Mouse (Mus musculus): ENCODE measurements around the gene Tmem63a. TPM values are rescaled to one million over a fixed set of nuclear protein-coding genes. Genes with fewer than 3 reads are reported as not detected.
"Not testable (repeated sequence)": the region's sequence is repeated elsewhere in the genome, so short reads cannot be mapped to it uniquely, and the experiment has no call there.

Gene Tmem63a
- polyA plus RNA-seq, 1 experiment from 2014 or later = 10.0 TPM

- no peak overlapping the region for H3K4me3 ChIP-seq
- H3K27ac ChIP-seq = no peak overlapping the region
- ATAC-seq (replicated peaks; ENCODE audit: insufficient number of reproducible peaks, insufficient read depth, low FRiP score, low read depth) = no peak
- 51% methylated on average over 3 of the region's 3 CpGs for WGBS
- H3K27me3 ChIP-seq = no peaks in the 10 kb centered on the region
- H3K4me1 ChIP-seq (replicated peaks) = peaks cover 13% of the 10 kb centered on the region
- H3K9me3 ChIP-seq (replicated peaks) = no peaks in the 10 kb centered on the region
- no peak overlapping the region for H3K9ac ChIP-seq
- peaks cover 43% of the 10 kb centered on the region for H3K36me3 ChIP-seq
- H3K4me2 ChIP-seq = no peak overlapping the region
These were observed 24.4 kb downstream of the Tmem63a start for GRCm38 (mm10) chr1:180966542-180966941.

GRCm38 (mm10) chr1:180967261-180967660 lies 25.1 kb downstream of the Tmem63a start:
- WGBS = 75% methylated on average over 7 of the region's 7 CpGs
- H3K27ac ChIP-seq = no peak overlapping the region
- no peaks in the 10 kb centered on the region for H3K27me3 ChIP-seq
- H3K4me1 ChIP-seq (replicated peaks) = peaks cover 13% of the 10 kb centered on the region
- H3K9ac ChIP-seq = no peak overlapping the region
- no peaks in the 10 kb centered on the region for H3K9me3 ChIP-seq (replicated peaks)
- peaks cover 38% of the 10 kb centered on the region for H3K36me3 ChIP-seq
- no peak overlapping the region for H3K4me2 ChIP-seq
- ATAC-seq (replicated peaks; ENCODE audit: insufficient number of reproducible peaks, insufficient read depth, low FRiP score, low read depth) = no peak
- H3K4me3 ChIP-seq = no peak overlapping the region

GRCm38 (mm10) chr1:180972941-180973340 lies 30.8 kb downstream of the Tmem63a start:
- no peak overlapping the region for H3K9ac ChIP-seq
- no peak for ATAC-seq (replicated peaks; ENCODE audit: insufficient number of reproducible peaks, insufficient read depth, low FRiP score, low read depth)
- no peaks in the 10 kb centered on the region for H3K9me3 ChIP-seq (replicated peaks)
- peaks cover 13% of the 10 kb centered on the region for H3K4me1 ChIP-seq (replicated peaks)
- no peak overlapping the region for H3K4me3 ChIP-seq
- H3K27ac ChIP-seq = no peak overlapping the region
- H3K36me3 ChIP-seq = peaks cover 14% of the 10 kb centered on the region; the same call in 1 of the 2 replicates
- no peaks in the 10 kb centered on the region for H3K27me3 ChIP-seq
- WGBS = 82% methylated on average over 10 of the region's 11 CpGs
- no peak overlapping the region for H3K4me2 ChIP-seq

GRCm38 (mm10) chr1:180974126-180974746 lies 32.1 kb downstream of the Tmem63a start:
- H3K4me1 ChIP-seq (replicated peaks) = peaks cover 9% of the 10 kb centered on the region
- H3K9me3 ChIP-seq (replicated peaks) = no peaks in the 10 kb centered on the region
- no peaks in the 10 kb centered on the region for H3K27me3 ChIP-seq
- H3K36me3 ChIP-seq = peaks cover 14% of the 10 kb centered on the region; the same call in 1 of the 2 replicates
- H3K4me3 ChIP-seq = no peak overlapping the region
- no peak for ATAC-seq (replicated peaks; ENCODE audit: insufficient number of reproducible peaks, insufficient read depth, low FRiP score, low read depth)
- H3K27ac ChIP-seq = no peak overlapping the region
- no peak overlapping the region for H3K4me2 ChIP-seq
- WGBS = 64% methylated on average over 14 of the region's 14 CpGs
- no peak overlapping the region for H3K9ac ChIP-seq

- Histone ChIP-seq H3K27ac (no peak overlapping the region), H3K36me3 (peaks cover 9% of the 10 kb centered on the region; the same call in 1 of the 2 replicates), H3K27me3 (no peaks in the 10 kb centered on the region), H3K9ac (no peak overlapping the region), H3K4me2 (no peak overlapping the region), H3K9me3 (replicated peaks) (no peaks in the 10 kb centered on the region), H3K4me1 (replicated peaks) (no peaks in the 10 kb centered on the region), H3K4me3 (no peak overlapping the region)
- WGBS = 61% methylated on average over 4 of the region's 4 CpGs
- ATAC-seq (replicated peaks; ENCODE audit: insufficient number of reproducible peaks, insufficient read depth, low FRiP score, low read depth) = no peak
These were observed 34.1 kb downstream of the Tmem63a start for GRCm38 (mm10) chr1:180976110-180976679.

GRCm38 (mm10) chr1:180979484-180980251 lies 37.5 kb downstream of the Tmem63a start:
- Histone ChIP-seq H3K9me3 (replicated peaks) (no peaks in the 10 kb centered on the region), H3K27ac (no peak overlapping the region), H3K4me3 (no peak overlapping the region), H3K27me3 (no peaks in the 10 kb centered on the region), H3K36me3 (no peaks in the 10 kb centered on the region), H3K4me2 (no peak overlapping the region), H3K9ac (no peak overlapping the region), H3K4me1 (replicated peaks) (no peaks in the 10 kb centered on the region)
- no peak for ATAC-seq (replicated peaks; ENCODE audit: insufficient number of reproducible peaks, insufficient read depth, low FRiP score, low read depth)
- WGBS = 81% methylated on average over 24 of the region's 24 CpGs

- Histone ChIP-seq H3K9ac (no peak overlapping the region), H3K36me3 (no peaks in the 10 kb centered on the region), H3K4me1 (replicated peaks) (no peaks in the 10 kb centered on the region), H3K9me3 (replicated peaks) (no peaks in the 10 kb centered on the region), H3K4me2 (no peak overlapping the region), H3K27me3 (no peaks in the 10 kb centered on the region), H3K4me3 (no peak overlapping the region), H3K27ac (no peak overlapping the region)
- no peak for ATAC-seq (replicated peaks; ENCODE audit: insufficient number of reproducible peaks, insufficient read depth, low FRiP score, low read depth)
- WGBS = 67% methylated on average over 2 of the region's 2 CpGs
These were observed 38.3 kb downstream of the Tmem63a start for GRCm38 (mm10) chr1:180980464-180980863.

- not testable (repeated sequence) for ATAC-seq (replicated peaks; ENCODE audit: insufficient number of reproducible peaks, insufficient read depth, low FRiP score, low read depth); H3K27ac ChIP-seq; H3K9ac ChIP-seq; H3K9me3 ChIP-seq (replicated peaks); H3K4me1 ChIP-seq (replicated peaks); H3K4me3 ChIP-seq; H3K27me3 ChIP-seq; H3K36me3 ChIP-seq; H3K4me2 ChIP-seq
- 79% methylated on average over 7 of the region's 7 CpGs for WGBS
These were observed 39.3 kb downstream of the Tmem63a start for GRCm38 (mm10) chr1:180981298-180982046.

- no peak for ATAC-seq (replicated peaks; ENCODE audit: insufficient number of reproducible peaks, insufficient read depth, low FRiP score, low read depth)
- Histone ChIP-seq H3K27ac (no peak overlapping the region), H3K9me3 (replicated peaks) (no peaks in the 10 kb centered on the region), H3K4me1 (replicated peaks) (peaks cover 2% of the 10 kb centered on the region; the same call in 1 of the 2 replicates), H3K36me3 (no peaks in the 10 kb centered on the region), H3K4me3 (no peak overlapping the region), H3K4me2 (no peak overlapping the region), H3K9ac (no peak overlapping the region), H3K27me3 (0 out of 2 replicates have a peak, but pooled peaks cover 4% of the 10 kb centered on the region)
- WGBS = 87% methylated on average over 8 of the region's 8 CpGs
These were observed 44.6 kb downstream of the Tmem63a start for GRCm38 (mm10) chr1:180986701-180987100.

- Histone ChIP-seq H3K4me3 (no peak overlapping the region), H3K27me3 (0 out of 2 replicates have a peak, but pooled peaks cover 4% of the 10 kb centered on the region), H3K4me1 (replicated peaks) (peaks cover 2% of the 10 kb centered on the region; the same call in 1 of the 2 replicates), H3K9ac (no peak overlapping the region), H3K9me3 (replicated peaks) (no peaks in the 10 kb centered on the region), H3K36me3 (no peaks in the 10 kb centered on the region), H3K4me2 (peak overlapping the region; percentile 46), H3K27ac (no peak overlapping the region)
- ATAC-seq (replicated peaks; ENCODE audit: insufficient number of reproducible peaks, insufficient read depth, low FRiP score, low read depth) = no peak
- 3% methylated on average over 9 of the region's 9 CpGs for WGBS
These were observed 45.6 kb downstream of the Tmem63a start for GRCm38 (mm10) chr1:180987759-180988158.

GRCm38 (mm10) chr1:180990671-180991070 lies 48.5 kb downstream of the Tmem63a start:
- 53% methylated on average over 3 of the region's 3 CpGs for WGBS

More at GRCm38 (mm10) chr1:180990671-180991070, 48.5 kb downstream of the Tmem63a start:
- Histone ChIP-seq H3K9me3 (replicated peaks) (no peaks in the 10 kb centered on the region), H3K4me1 (replicated peaks) (peaks cover 2% of the 10 kb centered on the region; the same call in 1 of the 2 replicates), H3K27ac (no peak overlapping the region), H3K4me3 (no peak overlapping the region), H3K27me3 (0 out of 2 replicates have a peak, but pooled peaks cover 4% of the 10 kb centered on the region), H3K4me2 (no peak overlapping the region), H3K9ac (no peak overlapping the region), H3K36me3 (no peaks in the 10 kb centered on the region)
- no peak for ATAC-seq (replicated peaks; ENCODE audit: insufficient number of reproducible peaks, insufficient read depth, low FRiP score, low read depth)
